Mouse (Mus musculus): ENCODE results near the gene Pdlim4. TPM values are rescaled to one million over a fixed set of nuclear protein-coding genes. Genes with fewer than 3 reads are reported as not detected.

Gene Pdlim4
- polyA plus RNA-seq, 1 experiment = 21.2 TPM

DNA sequence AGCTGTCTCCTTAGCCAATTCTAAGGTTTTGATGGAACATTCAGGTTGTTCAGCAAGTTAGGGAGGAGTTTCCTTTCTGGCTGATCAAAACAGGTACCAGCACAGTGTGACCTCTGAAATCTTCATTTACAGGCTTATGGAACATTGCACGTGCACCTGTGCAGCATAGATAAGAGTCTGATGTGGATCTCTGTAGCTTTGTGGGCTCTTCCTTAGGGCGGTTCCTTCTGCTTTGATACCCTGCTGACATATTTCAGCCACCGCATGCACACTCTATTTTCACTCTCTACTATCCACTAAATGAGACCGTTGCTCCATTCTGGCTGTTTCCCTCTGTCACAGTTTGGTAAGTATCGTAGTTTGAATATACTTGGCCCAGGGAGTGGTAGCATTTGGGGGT, 13.9 kb upstream of the Pdlim4 start:
- Histone ChIP-seq H3K4me3 (ENCODE audit: insufficient read depth, low read length) (no peak overlapping the region), H3K4me1 (ENCODE audit: control insufficient read depth, insufficient read depth, low read length) (no peaks in the 10 kb centered on the region), H3K27ac (ENCODE audit: insufficient read depth, low read length) (no peak overlapping the region)
- TF ChIP-seq CTCF (IDR thresholded peaks at IDR 0.05; ENCODE audit: extremely low read depth, insufficient read depth, low read length) = no peak

DNA sequence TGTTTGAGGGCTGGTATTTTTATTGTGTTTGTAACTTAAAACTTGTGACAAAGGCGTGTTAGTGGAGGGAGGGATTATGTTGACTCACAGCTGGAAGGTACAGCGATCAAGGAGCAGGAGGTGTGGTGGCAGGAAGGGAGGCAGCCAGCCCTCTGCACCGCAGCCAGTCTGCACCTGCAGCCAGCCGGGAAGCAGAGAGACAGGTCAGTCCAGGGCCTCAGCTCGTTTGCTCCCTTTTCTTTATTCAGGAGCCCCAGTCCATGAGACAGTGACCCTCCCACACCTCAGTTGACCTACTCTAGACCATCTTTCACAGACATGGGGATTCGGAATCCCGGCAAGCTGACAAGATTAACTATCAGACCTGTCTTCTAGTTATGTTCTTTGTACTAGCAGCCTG, 11.6 kb upstream of the Pdlim4 start:
- Histone ChIP-seq H3K4me1 (ENCODE audit: control insufficient read depth, insufficient read depth, low read length) (no peaks in the 10 kb centered on the region), H3K27ac (ENCODE audit: insufficient read depth, low read length) (no peak overlapping the region), H3K4me3 (ENCODE audit: insufficient read depth, low read length) (no peak overlapping the region)
- TF ChIP-seq POLR2A (IDR thresholded peaks at IDR 0.05; ENCODE audit: extremely low read depth, insufficient read depth, low read length) = no peak
- TF ChIP-seq CTCF (IDR thresholded peaks at IDR 0.05; ENCODE audit: extremely low read depth, insufficient read depth, low read length) = no peak

DNA sequence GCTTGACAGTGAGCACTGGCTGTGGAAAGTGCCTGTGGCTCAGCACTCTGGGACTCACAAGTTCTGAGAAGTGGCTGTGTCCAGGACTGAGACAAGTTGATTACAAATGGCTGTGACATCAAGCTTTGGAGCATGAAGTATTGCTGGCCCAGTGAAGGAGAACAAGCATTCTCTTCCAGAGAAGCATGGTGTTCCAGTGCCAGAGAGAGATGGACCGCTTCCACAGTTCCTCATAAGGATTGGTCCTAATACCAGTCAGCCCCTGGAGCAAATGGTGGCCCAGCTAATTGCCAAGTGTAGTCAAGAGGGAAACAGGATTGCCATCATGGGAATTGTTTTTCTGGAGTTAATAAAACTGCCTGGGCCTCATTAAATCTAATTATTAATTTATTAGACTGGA, 7.3 kb upstream of the Pdlim4 start:
- no peak for TF ChIP-seq CTCF (IDR thresholded peaks at IDR 0.05; ENCODE audit: extremely low read depth, insufficient read depth, low read length)
- TF ChIP-seq POLR2A (IDR thresholded peaks at IDR 0.05; ENCODE audit: extremely low read depth, insufficient read depth, low read length) = no peak
- Histone ChIP-seq H3K27ac (ENCODE audit: insufficient read depth, low read length) (0 out of 2 replicates have a peak overlapping the region, but pooled peaks have one; percentile 29), H3K4me1 (ENCODE audit: control insufficient read depth, insufficient read depth, low read length) (no peaks in the 10 kb centered on the region), H3K4me3 (ENCODE audit: insufficient read depth, low read length) (no peak overlapping the region)

DNA sequence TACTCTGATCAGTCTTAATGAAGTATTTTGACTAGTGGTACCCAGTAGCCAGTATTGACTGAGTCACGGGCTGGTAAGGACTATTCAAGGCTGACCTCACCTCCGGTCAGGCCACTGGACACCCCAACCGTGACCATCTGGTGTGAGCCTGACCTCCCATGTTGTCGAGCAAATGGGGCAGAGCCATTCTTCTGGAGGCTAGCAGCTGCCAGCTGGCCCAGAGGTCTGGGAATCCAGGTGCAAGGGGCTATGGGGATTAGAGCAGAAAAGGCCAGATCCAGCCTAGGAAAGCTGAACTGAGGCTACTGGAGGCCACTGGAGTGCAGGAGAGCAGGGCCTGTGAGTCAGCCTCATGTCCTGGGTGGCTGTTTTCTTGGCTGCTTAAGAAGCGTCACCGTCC, 6.5 kb upstream of the Pdlim4 start:
- no peak overlapping the region for H3K4me3 ChIP-seq (ENCODE audit: insufficient read depth, low read length)
- TF ChIP-seq POLR2A (IDR thresholded peaks at IDR 0.05; ENCODE audit: extremely low read depth, insufficient read depth, low read length) (no peak), CTCF (IDR thresholded peaks at IDR 0.05; ENCODE audit: extremely low read depth, insufficient read depth, low read length) (no peak)
- H3K27ac ChIP-seq (ENCODE audit: insufficient read depth, low read length) = no peak overlapping the region
- no peaks in the 10 kb centered on the region for H3K4me1 ChIP-seq (ENCODE audit: control insufficient read depth, insufficient read depth, low read length)

GRCm38 (mm10) chr11:54073291-54073690, 4.5 kb upstream of the Pdlim4 start:
- H3K4me3 ChIP-seq (ENCODE audit: insufficient read depth, low read length) = no peak overlapping the region
- no peaks in the 10 kb centered on the region for H3K4me1 ChIP-seq (ENCODE audit: control insufficient read depth, insufficient read depth, low read length)
- TF ChIP-seq POLR2A (IDR thresholded peaks at IDR 0.05; ENCODE audit: extremely low read depth, insufficient read depth, low read length) = no peak
- TF ChIP-seq CTCF (IDR thresholded peaks at IDR 0.05; ENCODE audit: extremely low read depth, insufficient read depth, low read length) = no peak

GRCm38 (mm10) chr11:54071726-54072445, 3.1 kb upstream of the Pdlim4 start:
- H3K4me3 ChIP-seq (ENCODE audit: insufficient read depth, low read length) = no peak overlapping the region
- H3K27ac ChIP-seq (ENCODE audit: insufficient read depth, low read length) = no peak overlapping the region
- TF ChIP-seq POLR2A (IDR thresholded peaks at IDR 0.05; ENCODE audit: extremely low read depth, insufficient read depth, low read length) (no peak), CTCF (IDR thresholded peaks at IDR 0.05; ENCODE audit: extremely low read depth, insufficient read depth, low read length) (no peak)
- no peaks in the 10 kb centered on the region for H3K4me1 ChIP-seq (ENCODE audit: control insufficient read depth, insufficient read depth, low read length)

More at GRCm38 (mm10) chr11:54073291-54073690, 4.5 kb upstream of the Pdlim4 start:
- no peak overlapping the region for H3K27ac ChIP-seq (ENCODE audit: insufficient read depth, low read length)

DNA sequence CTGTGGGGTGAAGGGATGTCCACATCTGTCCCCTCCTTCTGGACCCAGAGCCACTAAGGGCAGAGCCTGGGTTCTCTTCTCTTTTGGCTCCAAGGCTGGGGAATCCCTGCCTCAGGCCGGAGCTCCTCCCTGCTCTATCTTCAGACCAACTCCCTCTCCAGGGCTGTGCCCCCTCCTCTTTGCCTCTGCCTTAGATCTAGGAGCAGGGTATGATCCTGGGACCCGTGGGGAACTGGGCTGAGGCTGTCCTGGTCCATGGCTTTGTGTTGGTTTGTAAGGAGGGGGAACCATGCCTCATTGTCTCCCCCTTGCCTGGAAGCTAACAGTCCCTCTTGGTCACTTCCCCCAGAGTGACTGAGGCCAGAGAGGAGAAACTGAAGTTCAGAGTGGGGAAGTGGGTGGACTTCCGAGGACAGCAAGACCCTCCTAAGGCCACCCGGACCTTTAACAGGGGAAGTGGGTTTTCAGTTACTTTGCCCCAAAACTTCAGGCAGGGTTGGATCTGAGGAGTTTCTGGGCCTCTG, 756 bp downstream of the Pdlim4 start:
- Histone ChIP-seq H3K27ac (ENCODE audit: insufficient read depth, low read length) (peak overlapping the region; percentile 49), H3K4me1 (ENCODE audit: control insufficient read depth, insufficient read depth, low read length) (no peaks in the 10 kb centered on the region), H3K4me3 (ENCODE audit: insufficient read depth, low read length) (peak overlapping the region; percentile 35)
- TF ChIP-seq CTCF (IDR thresholded peaks at IDR 0.05; ENCODE audit: extremely low read depth, insufficient read depth, low read length) = no peak
- TF ChIP-seq POLR2A (IDR thresholded peaks at IDR 0.05; ENCODE audit: extremely low read depth, insufficient read depth, low read length) = no peak

DNA sequence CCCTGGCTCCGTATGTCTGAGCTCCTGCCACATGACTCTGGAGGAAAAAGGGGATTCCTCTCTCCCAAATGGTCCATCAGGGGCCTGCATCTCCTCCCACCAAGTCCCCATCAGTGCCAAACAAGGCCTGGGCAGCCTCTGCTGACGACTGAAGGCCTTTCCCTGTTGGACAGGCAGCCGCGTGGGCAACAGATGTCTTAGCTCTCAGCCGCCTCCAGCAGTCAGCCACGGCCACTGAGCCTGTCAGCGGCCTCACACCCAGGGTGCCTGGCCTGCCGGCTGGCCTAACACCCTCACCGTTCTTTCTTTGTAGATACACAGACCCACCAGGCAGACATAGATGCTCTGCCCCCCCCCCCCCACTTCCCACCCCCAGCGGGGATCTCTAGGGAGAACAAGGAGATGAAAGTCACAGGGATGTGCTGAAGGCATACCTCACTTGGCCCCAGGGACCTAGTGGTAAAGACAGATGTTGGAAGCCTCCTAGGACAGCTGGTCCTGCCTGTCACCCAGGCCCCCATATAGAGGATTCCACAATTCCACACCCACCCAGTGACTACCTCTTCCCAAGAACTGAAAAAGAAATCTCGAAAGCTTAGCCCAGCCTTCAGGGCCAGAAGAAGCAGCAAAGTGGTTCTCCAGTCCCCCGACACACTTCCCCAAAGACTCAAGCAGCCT, 1.4 kb downstream of the Pdlim4 start:
- peak overlapping the region; percentile 35; the same call in 1 of the 2 replicates for H3K4me3 ChIP-seq (ENCODE audit: insufficient read depth, low read length)
- no peaks in the 10 kb centered on the region for H3K4me1 ChIP-seq (ENCODE audit: control insufficient read depth, insufficient read depth, low read length)
- H3K27ac ChIP-seq (ENCODE audit: insufficient read depth, low read length) = 0 out of 2 replicates have a peak overlapping the region, but pooled peaks have one; percentile 31
- TF ChIP-seq CTCF (IDR thresholded peaks at IDR 0.05; ENCODE audit: extremely low read depth, insufficient read depth, low read length) = no peak
- no peak for TF ChIP-seq POLR2A (IDR thresholded peaks at IDR 0.05; ENCODE audit: extremely low read depth, insufficient read depth, low read length)

DNA sequence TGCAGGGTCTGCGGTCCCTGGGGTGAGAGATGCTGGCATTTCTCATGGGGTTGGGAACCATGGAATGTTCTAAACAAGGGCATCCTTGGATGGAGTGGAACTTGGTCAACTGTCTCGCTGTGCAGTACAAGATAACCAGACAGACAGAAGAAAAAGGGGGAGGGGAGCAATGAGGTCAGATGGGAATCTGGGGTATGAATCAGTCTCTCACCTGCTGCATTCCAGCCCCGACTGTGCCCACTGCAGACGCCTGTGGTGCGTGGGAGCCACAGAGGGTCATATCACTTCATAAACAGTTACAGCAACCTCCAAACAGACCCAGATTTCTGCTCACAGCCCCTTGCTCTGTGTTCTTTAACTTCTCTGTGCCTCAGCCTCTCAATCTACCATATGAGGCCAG, 2.4 kb downstream of the Pdlim4 start:
- no peak overlapping the region for H3K27ac ChIP-seq (ENCODE audit: insufficient read depth, low read length)
- TF ChIP-seq CTCF (IDR thresholded peaks at IDR 0.05; ENCODE audit: extremely low read depth, insufficient read depth, low read length) (no peak), POLR2A (IDR thresholded peaks at IDR 0.05; ENCODE audit: extremely low read depth, insufficient read depth, low read length) (no peak)
- H3K4me1 ChIP-seq (ENCODE audit: control insufficient read depth, insufficient read depth, low read length) = peaks cover 2% of the 10 kb centered on the region; the same call in 1 of the 2 replicates
- H3K4me3 ChIP-seq (ENCODE audit: insufficient read depth, low read length) = no peak overlapping the region

DNA sequence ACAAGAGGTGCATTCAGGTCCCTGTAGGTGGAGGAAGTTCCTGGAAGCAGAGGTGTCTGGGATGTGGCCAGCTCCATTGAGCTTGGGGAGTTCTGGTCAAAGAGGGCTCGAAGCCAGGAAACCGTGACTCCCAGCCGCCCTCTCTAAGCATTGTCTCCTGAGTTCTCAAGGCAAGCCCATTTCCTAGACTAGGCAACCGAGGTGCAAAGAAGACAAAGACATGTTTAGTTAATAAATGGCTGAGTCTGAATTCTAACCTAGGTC, 3.0 kb downstream of the Pdlim4 start:
- H3K27ac ChIP-seq (ENCODE audit: insufficient read depth, low read length) = no peak overlapping the region
- no peak overlapping the region for H3K4me3 ChIP-seq (ENCODE audit: insufficient read depth, low read length)
- TF ChIP-seq CTCF (IDR thresholded peaks at IDR 0.05; ENCODE audit: extremely low read depth, insufficient read depth, low read length) = no peak
- TF ChIP-seq POLR2A (IDR thresholded peaks at IDR 0.05; ENCODE audit: extremely low read depth, insufficient read depth, low read length) = no peak
- peaks cover 2% of the 10 kb centered on the region; the same call in 1 of the 2 replicates for H3K4me1 ChIP-seq (ENCODE audit: control insufficient read depth, insufficient read depth, low read length)

All from cortical plate, adult 2 months (tissue).